Mouse (Mus musculus) MN1 (cell line): ENCODE data around the gene Resp18.

Experiments
- DNase-seq: peaks from one replicate; pipeline ENCODE4 v3.0.0-alpha.2; 2016; ENCODE audit warnings: low spot score

Resp18 gene

GRCm38 (mm10) chr1:75277195-75278188 is 723 bp downstream of the Resp18 start:
- DNase-seq, result no peak

DNA sequence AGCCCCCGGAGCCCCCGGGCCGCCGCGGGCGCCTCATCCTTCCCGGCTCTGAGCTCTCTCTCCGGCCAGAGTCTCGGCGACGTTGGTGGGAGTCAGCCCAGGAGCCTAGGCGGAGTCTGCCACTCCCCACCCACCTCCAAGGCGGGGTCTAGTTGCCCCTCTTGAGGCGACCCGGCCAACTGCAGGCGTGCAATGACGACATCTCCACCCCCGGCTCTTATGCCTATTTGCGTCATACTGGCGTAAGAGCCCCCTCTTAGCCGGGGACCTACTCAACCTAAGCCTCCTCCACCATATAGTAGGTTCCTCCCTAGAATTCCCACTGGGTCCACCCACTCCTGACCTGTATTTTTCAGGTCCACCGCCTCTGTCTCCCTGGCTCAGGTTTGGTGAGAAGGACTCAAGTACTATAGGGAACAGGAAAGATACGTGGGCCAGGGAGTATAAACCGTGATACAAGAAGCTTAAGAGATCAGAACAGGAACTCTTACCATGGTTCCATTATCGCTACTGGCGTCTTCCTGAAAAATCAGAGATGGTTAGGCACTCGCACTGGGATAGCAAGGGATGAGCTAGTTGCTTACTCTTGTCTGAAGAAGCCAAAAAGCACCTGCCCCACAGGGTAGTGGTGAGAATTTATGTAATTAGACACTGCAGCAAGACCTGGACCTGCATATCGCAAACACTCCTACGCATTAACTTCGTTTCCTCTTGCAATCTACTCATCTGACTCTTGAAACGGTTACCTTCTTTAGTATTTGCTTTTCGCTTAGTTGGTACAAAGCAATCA is 13.9 kb downstream of the Resp18 start, which contains the start of gene Ptprn:
Gene Ptprn (minus strand): TSS at position 412 of the 790 bp plus-strand sequence.
- DNase-seq, result peak; percentile 89

DNA sequence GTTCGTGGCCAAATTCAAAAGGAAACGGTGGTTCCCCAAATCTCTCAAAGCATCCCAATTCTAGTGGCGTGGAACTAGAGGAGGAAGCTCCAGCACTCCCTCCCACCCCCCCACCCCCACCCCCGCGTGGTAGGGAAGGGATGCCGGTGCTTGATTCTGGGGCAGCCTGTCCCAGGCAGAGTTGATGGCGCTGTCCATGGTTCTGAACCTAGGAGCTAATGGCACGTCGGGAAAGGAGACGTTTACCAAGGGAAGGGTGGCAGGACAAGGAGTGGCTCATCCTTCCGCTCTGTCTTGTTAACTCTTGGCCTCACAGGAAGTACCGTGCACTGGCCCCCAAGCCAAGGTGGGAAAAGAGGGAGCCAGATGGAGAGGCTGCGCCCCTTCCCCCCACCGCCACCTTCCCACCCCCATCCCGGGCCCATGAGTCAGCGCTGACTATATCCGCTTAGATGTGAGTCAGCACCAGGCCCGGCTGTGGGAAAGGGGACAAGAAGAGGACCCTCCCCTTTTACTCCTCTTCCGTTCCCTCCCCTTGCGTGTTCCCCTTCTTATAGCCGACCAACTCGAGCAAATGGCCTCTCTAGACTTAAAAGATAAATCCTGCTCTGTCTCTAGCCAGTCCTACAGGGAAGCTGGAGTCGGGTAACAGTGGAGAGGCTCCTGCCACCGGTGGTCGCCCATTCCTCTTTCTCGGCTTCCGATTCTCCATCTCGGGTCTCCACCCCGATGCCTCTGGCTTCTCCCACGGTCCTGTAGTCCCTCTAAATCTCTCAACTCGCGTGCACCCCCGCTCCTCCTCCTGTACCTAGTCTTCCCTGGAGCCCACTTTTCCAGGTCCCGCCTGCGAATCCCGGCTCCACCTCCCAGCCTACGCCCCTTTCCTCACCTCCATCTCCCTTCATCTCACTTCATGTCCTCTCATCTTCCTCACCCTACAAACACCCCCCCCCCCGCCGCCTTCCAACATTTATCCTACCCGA is 15.0 kb downstream of the Resp18 start:
- peak; percentile 76 for DNase-seq

GRCm38 (mm10) chr1:75261278-75261677 is 16.9 kb downstream of the Resp18 start:
- DNase-seq, result peak; percentile 80

- DNase-seq, result no peak
These were observed 22.6 kb downstream of the Resp18 start for GRCm38 (mm10) chr1:75255516-75256046.

DNA sequence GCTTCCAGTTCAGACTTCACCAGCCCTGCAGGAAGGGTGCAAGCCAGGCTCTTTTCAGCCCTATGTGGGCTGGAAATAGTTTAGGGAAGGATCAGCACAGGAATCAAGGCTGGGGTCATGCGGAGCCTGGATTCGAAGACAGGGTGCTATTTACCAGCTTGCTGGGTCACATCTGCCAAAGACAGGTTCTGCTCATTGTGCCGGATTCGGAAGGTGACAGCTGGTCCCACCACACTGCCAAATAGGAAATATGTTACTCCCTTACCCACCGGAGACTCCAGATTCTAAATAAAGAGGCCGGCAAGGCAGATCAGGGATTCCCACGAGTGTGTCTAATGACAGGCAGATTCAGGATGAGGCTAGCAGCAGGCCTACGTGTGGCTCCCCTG is 23.6 kb downstream of the Resp18 start:
- no peak for DNase-seq

DNA sequence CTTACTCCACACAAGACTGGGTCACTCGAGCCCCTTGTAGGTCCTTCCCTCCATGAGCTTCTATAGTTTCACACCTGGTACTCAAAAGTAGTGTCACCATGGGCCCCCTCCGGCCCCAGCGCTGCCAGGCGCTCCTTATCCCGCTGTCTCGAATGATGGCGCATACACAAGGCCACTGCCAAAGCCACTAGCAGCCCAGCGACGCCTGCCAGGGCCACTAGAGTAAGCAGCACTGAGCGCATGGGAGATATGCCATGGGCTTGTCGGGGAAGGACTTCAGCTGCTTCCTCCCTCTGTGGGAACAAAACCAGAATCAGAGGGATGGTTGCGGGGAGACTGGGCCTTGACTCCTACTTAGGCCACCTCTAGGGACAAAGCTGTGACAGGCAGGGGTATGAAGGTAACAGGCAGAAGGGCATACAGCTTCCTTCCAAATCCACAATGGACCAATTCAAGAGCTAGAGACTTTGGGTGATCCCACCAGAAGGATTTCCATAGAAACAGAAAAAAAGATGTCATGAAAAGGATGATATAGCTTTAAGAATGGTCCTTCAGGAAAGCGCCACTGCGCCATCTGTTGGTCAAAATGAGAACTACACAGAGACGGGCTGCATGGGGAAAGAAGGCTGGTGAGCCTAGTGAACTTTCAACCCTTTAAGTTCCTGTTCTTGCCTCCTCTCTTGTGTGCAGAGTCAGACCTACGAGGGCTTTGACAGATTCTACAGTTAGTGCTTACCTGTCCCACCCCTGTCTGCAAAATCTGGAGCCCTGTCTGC is 24.2 kb downstream of the Resp18 start:
- peak; percentile 82 for DNase-seq

- DNase-seq, result no peak
These were observed 25.2 kb downstream of the Resp18 start for GRCm38 (mm10) chr1:75253029-75253428.

- DNase-seq, result no peak
These were observed 25.9 kb downstream of the Resp18 start for GRCm38 (mm10) chr1:75252308-75252707.

DNA sequence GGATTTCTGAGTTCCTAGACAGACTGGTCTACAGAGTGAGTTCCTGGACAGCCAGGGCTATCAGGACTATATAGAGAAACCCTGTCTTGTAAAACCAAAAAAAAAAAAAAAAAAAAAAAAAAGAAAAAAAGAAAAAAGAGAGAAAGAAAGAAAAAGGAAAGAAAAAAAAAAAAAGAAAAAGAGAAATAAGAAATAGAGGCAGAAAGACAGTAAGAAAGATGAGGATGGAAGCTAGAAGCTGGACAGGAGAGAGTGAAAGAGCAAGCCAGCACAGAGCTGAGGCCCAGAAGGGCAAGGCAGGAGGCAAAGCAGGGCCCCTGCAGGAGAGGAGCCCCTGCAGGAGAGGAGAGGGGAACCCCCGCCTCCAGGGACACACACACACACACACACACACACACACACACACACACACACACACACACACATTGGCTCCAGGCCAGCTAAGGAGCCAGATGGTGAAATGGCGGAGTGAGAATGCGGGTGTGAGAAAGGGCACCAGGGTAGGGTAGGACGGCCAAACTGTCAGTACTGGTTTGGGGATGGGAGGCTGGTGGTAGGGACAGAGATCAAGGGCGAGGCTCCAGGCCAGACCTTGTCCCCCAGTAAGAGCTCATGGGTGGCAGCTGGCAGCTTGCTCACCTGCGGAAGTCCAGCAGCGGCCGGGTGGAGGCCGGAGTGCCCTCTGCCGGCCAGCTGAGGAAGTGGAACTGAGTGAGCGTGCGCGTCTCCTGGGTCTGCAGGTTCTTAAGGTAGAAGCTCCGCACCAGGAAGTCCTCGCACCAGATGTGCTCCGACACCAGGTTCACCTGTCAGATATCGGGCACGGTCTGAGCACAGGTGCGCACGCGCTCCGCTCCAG is 26.9 kb downstream of the Resp18 start:
- no peak for DNase-seq

DNA sequence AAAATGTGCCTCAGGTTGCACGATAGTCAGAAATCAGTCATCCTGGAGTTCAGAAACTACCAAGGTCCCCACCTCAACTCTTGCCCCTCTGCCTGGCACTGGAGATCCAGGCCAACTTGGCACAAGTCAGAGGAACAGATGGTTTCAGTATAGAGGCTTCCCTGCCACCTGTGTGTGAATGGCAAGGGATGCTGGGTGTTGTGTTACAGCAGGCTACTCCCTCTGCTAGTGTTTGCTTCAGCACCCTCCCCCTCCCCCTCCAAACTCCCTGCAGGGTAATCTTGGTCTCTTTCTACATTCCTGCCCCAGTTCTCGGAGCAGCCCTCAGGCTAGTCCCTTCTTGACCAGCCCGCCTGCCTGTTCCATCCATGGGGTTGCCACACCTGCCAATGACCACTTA is 27.7 kb downstream of the Resp18 start:
- DNase-seq, result no peak

DNA sequence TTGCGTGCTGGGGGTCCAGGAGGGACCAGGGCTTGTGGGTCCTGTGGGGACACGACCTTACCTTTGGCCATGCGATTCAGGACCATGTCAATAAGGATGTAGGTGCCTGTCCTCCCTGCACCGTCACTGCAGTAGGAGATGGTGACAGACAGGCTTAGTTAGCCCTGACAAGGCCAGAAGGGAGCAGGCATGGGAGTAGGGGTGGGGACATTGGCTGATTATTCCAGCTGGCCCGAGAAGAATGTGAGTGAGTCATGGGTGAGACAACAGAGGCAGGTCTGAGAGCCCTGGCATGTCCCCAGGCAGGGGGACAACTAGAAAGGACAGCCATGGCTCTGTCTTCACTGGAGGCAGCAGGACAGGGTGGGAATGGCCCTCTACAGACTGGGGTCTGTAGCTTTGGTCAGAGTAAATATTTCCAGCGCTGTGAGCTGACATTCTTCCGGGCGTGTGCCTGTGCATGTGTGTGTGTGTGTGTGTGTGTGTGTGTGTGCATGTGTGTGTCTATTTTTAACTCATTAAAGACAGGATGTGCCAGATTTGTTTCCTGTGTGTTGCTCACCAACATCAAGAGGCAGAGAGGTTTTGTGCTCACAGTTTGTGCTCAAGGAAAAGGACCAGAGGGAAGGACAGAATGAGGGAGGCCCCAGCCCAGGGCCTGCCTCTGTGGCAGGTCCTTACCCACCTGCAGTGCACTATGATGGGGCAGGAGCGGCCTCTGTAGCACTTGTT is 30.0 kb downstream of the Resp18 start:
- peak; percentile 76 for DNase-seq

GRCm38 (mm10) chr1:75247071-75247930 is 30.9 kb downstream of the Resp18 start:
- DNase-seq, result no peak

DNA sequence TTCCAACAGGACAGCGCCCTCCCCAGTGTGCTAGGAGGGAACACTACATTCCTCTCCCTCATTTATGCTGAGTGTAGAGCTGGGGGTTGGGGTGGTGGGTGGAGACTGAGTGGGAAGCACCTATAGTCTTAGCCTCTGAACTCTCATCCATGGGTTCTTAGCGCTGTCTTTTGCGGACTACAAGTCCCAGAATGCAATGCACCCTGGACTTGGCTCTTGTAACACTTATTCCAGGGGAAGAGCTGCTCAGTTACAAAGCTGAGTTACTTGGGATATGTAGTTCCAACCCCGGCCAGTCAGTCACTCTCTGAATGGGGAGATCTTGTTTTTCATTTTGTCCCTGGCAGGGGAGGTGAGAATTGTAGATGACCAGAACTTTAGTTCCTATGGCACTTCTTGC is 33.4 kb downstream of the Resp18 start:
- DNase-seq, result peak; percentile 68

- DNase-seq, result no peak
These were observed 33.9 kb downstream of the Resp18 start for GRCm38 (mm10) chr1:75244175-75244826.

GRCm38 (mm10) chr1:75243411-75243810 is 34.8 kb downstream of the Resp18 start:
- no peak for DNase-seq

DNA sequence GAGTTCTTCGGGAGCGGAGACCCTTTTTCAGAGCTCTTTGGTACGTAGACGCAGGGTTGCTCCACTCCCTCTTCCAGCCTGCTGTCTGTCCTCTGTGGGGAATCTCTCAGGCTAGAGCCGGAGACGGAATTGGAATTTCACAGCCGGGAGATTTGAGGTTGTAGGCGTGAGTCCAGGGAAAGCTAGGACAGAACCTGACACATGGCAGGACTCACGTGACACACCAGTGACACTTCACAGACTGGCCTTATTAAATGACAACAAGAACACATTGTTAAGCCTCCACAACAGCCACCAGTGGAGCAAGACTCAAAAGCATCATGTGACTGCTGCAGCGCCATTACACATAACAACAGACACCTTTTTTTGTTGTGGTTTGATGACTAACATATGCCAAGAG is 38.6 kb downstream of the Resp18 start:
- DNase-seq, result no peak
